Mouse (Mus musculus): ENCODE measurements at regions not wholly inside any gene's neighbourhood (a gene's known extent, or its start where the extent isn't known, plus 50 kb on each side); places are given as distances from the start of the nearest gene placed in this dataset.

GRCm38 (mm10) chr13:28512573-28513334 is 255.4 kb downstream of the Gm11361 start:
- ATAC-seq (ENCODE audit: insufficient read depth, low read depth): no peak
- no peaks in the 10 kb centered on the region for H3K36me3 ChIP-seq (replicated peaks; ENCODE audit: control insufficient read depth, insufficient read depth, low read length)

GRCm38 (mm10) chr13:28508184-28508583 is 250.9 kb downstream of the Gm11361 start:
- peak overlapping the region; percentile 19; the same call in 1 of the 2 replicates for H3K4me2 ChIP-seq (ENCODE audit: low read depth, low read length)
- ATAC-seq (ENCODE audit: insufficient read depth, low read depth) (peak; percentile 27; the same call in 1 of the 2 replicates), DNase-seq (ENCODE audit: low spot score) (peak; percentile 30)
- no peak overlapping the region for H3K4me3 ChIP-seq (ENCODE audit: low read depth, low read length)
- no peaks in the 10 kb centered on the region for H3K36me3 ChIP-seq (replicated peaks; ENCODE audit: control insufficient read depth, insufficient read depth, low read length)
- WGBS: 51% methylated on average over 2 of the region's 2 CpGs
- H3K9me3 ChIP-seq (replicated peaks; ENCODE audit: control insufficient read depth, low read length): no peaks in the 10 kb centered on the region
- H3K4me1 ChIP-seq (ENCODE audit: control insufficient read depth, insufficient read depth): peaks cover 3% of the 10 kb centered on the region
- H3K9ac ChIP-seq (replicated peaks; ENCODE audit: low read depth, low read length): no peak overlapping the region
- peak overlapping the region; percentile 73 for H3K27ac ChIP-seq (ENCODE audit: low read depth)
- no peaks in the 10 kb centered on the region for H3K27me3 ChIP-seq (ENCODE audit: control insufficient read depth, insufficient read depth, low read length)
- TF ChIP-seq CTCF (IDR thresholded peaks at IDR 0.05; ENCODE audit: low read depth): no peak
- no peak for TF ChIP-seq EP300 (IDR thresholded peaks at IDR 0.05; ENCODE audit: low read depth)

More at GRCm38 (mm10) chr13:28512573-28513334, 255.4 kb downstream of the Gm11361 start:
- Histone ChIP-seq H3K4me3 (ENCODE audit: low read depth, low read length) (no peak overlapping the region), H3K27me3 (ENCODE audit: control insufficient read depth, insufficient read depth, low read length) (no peaks in the 10 kb centered on the region), H3K27ac (ENCODE audit: low read depth) (peak overlapping the region; percentile 58; the same call in 1 of the 2 replicates), H3K9me3 (replicated peaks; ENCODE audit: control insufficient read depth, low read length) (no peaks in the 10 kb centered on the region), H3K9ac (replicated peaks; ENCODE audit: low read depth, low read length) (no peak overlapping the region), H3K4me1 (ENCODE audit: control insufficient read depth, insufficient read depth) (peaks cover 3% of the 10 kb centered on the region), H3K4me2 (ENCODE audit: low read depth, low read length) (peak overlapping the region; percentile 26; the same call in 1 of the 2 replicates)
- no peak for TF ChIP-seq EP300 (IDR thresholded peaks at IDR 0.05; ENCODE audit: low read depth)
- TF ChIP-seq CTCF (IDR thresholded peaks at IDR 0.05; ENCODE audit: low read depth): no peak
- no peak for DNase-seq (ENCODE audit: low spot score)
- 61% methylated on average over 11 of the region's 11 CpGs for WGBS

- WGBS: 25% methylated on average over 5 of the region's 5 CpGs
- Histone ChIP-seq H3K4me3 (ENCODE audit: low read depth, low read length) (no peak overlapping the region), H3K9me3 (replicated peaks; ENCODE audit: control insufficient read depth, low read length) (no peaks in the 10 kb centered on the region), H3K27me3 (ENCODE audit: control insufficient read depth, insufficient read depth, low read length) (no peaks in the 10 kb centered on the region), H3K36me3 (replicated peaks; ENCODE audit: control insufficient read depth, insufficient read depth, low read length) (no peaks in the 10 kb centered on the region), H3K9ac (replicated peaks; ENCODE audit: low read depth, low read length) (no peak overlapping the region), H3K4me1 (ENCODE audit: control insufficient read depth, insufficient read depth) (peaks cover 3% of the 10 kb centered on the region), H3K27ac (ENCODE audit: low read depth) (peak overlapping the region; percentile 73), H3K4me2 (ENCODE audit: low read depth, low read length) (peak overlapping the region; percentile 19; the same call in 1 of the 2 replicates)
- ATAC-seq (ENCODE audit: insufficient read depth, low read depth): peak; percentile 53
- no peak for TF ChIP-seq EP300 (IDR thresholded peaks at IDR 0.05; ENCODE audit: low read depth)
- TF ChIP-seq CTCF (IDR thresholded peaks at IDR 0.05; ENCODE audit: low read depth): no peak
- peak; percentile 56 for DNase-seq (ENCODE audit: low spot score)
Measured at GRCm38 (mm10) chr13:28507783-28508182, 250.5 kb downstream of the Gm11361 start.

GRCm38 (mm10) chr13:28504340-28504739 is 247.0 kb downstream of the Gm11361 start:
- TF ChIP-seq CTCF (IDR thresholded peaks at IDR 0.05; ENCODE audit: low read depth) (no peak), EP300 (IDR thresholded peaks at IDR 0.05; ENCODE audit: low read depth) (no peak)
- H3K9me3 ChIP-seq (replicated peaks; ENCODE audit: control insufficient read depth, low read length): no peaks in the 10 kb centered on the region
- H3K4me3 ChIP-seq (ENCODE audit: low read depth, low read length): no peak overlapping the region
- ATAC-seq (ENCODE audit: insufficient read depth, low read depth) (no peak), DNase-seq (ENCODE audit: low spot score) (no peak)
- no peak overlapping the region for H3K4me2 ChIP-seq (ENCODE audit: low read depth, low read length)
- no peaks in the 10 kb centered on the region for H3K27me3 ChIP-seq (ENCODE audit: control insufficient read depth, insufficient read depth, low read length)
- H3K36me3 ChIP-seq (replicated peaks; ENCODE audit: control insufficient read depth, insufficient read depth, low read length): no peaks in the 10 kb centered on the region
- H3K27ac ChIP-seq (ENCODE audit: low read depth): no peak overlapping the region
- no peak overlapping the region for H3K9ac ChIP-seq (replicated peaks; ENCODE audit: low read depth, low read length)
- peaks cover 8% of the 10 kb centered on the region for H3K4me1 ChIP-seq (ENCODE audit: control insufficient read depth, insufficient read depth)
- 84% methylated on average over 3 of the region's 3 CpGs for WGBS

- no peaks in the 10 kb centered on the region for H3K27me3 ChIP-seq (ENCODE audit: control insufficient read depth, insufficient read depth, low read length)
- DNase-seq (ENCODE audit: low spot score): peak; percentile 77
- no peaks in the 10 kb centered on the region for H3K9me3 ChIP-seq (replicated peaks; ENCODE audit: control insufficient read depth, low read length)
- TF ChIP-seq EP300 (IDR thresholded peaks at IDR 0.05; ENCODE audit: low read depth) (peak; percentile 53; the same call in 1 of the 2 replicates), CTCF (IDR thresholded peaks at IDR 0.05; ENCODE audit: low read depth) (no peak)
- peaks cover 4% of the 10 kb centered on the region; the same call in 1 of the 2 replicates for H3K4me1 ChIP-seq (ENCODE audit: control insufficient read depth, insufficient read depth)
- WGBS: 38% methylated on average over 2 of the region's 2 CpGs
- ATAC-seq (ENCODE audit: insufficient read depth, low read depth): peak; percentile 74
- no peak overlapping the region for H3K9ac ChIP-seq (replicated peaks; ENCODE audit: low read depth, low read length)
- H3K4me2 ChIP-seq (ENCODE audit: low read depth, low read length): no peak overlapping the region
- H3K4me3 ChIP-seq (ENCODE audit: low read depth, low read length): no peak overlapping the region
- H3K27ac ChIP-seq (ENCODE audit: low read depth): peak overlapping the region; percentile 23; the same call in 1 of the 2 replicates
- H3K36me3 ChIP-seq (replicated peaks; ENCODE audit: control insufficient read depth, insufficient read depth, low read length): no peaks in the 10 kb centered on the region
Measured at GRCm38 (mm10) chr13:28502171-28502570, 244.8 kb downstream of the Gm11361 start.
